Mouse (Mus musculus): Measurements from ENCODE around the gene Nkap. TPM values are rescaled to one million over a fixed set of nuclear protein-coding genes. Genes with fewer than 3 reads are reported as not detected.
A peak's percentile ranks its signal among the peaks of the same experiment; 100 is the strongest.
"Not testable (repeated sequence)": the region's sequence is repeated elsewhere in the genome, so short reads cannot be mapped to it uniquely, and the experiment has no call there.

The Nkap gene
- total RNA-seq (2022), result 10 to 100 TPM; 12.9 to 19.4 (median 14.3) TPM

GRCm38 (mm10) chrX:37126671-37127358, at the start of gene Nkap:
TSS of gene Nkap (plus strand) at chrX:37126795.
- DNase-seq (ENCODE audit: low spot score in 2 of 2), result peak; percentile 34 to 75

- DNase-seq (ENCODE audit: low spot score in 2 of 2), result not testable (repeated sequence)
Observed at GRCm38 (mm10) chrX:37080345-37080744, 46.2 kb upstream of the Nkap start.

GRCm38 (mm10) chrX:37081194-37081593, 45.4 kb upstream of the Nkap start:
- DNase-seq (ENCODE audit: low spot score in 2 of 2), result no peak

GRCm38 (mm10) chrX:37084318-37084926, 42.2 kb upstream of the Nkap start:
- peak in 1 of 2 experiments; percentile 14 for DNase-seq (ENCODE audit: low spot score in 2 of 2)

- DNase-seq (ENCODE audit: low spot score in 2 of 2), result peak; percentile 79 to 84
Observed at GRCm38 (mm10) chrX:37084927-37085660, 41.5 kb upstream of the Nkap start, which contains the start of gene Rpl39. TSS of gene Rpl39 (minus strand) at chrX:37085402.

GRCm38 (mm10) chrX:37085665-37086064, 40.9 kb upstream of the Nkap start:
- no peak for DNase-seq (ENCODE audit: low spot score in 2 of 2)

GRCm38 (mm10) chrX:37088778-37089177, 37.8 kb upstream of the Nkap start:
- no peak for DNase-seq (ENCODE audit: low spot score in 2 of 2)

GRCm38 (mm10) chrX:37091457-37091856, 35.1 kb upstream of the Nkap start:
- DNase-seq (ENCODE audit: low spot score in 2 of 2), result no peak

GRCm38 (mm10) chrX:37095106-37095768, 31.4 kb upstream of the Nkap start:
- DNase-seq (ENCODE audit: low spot score in 2 of 2), result no peak

GRCm38 (mm10) chrX:37098681-37099080, 27.9 kb upstream of the Nkap start:
- no peak for DNase-seq (ENCODE audit: low spot score in 2 of 2)

- DNase-seq (ENCODE audit: low spot score in 2 of 2), result no peak
Observed at GRCm38 (mm10) chrX:37103826-37104225, 22.8 kb upstream of the Nkap start.

GRCm38 (mm10) chrX:37109526-37110192, 16.9 kb upstream of the Nkap start:
- no peak for DNase-seq (ENCODE audit: low spot score in 2 of 2)

- peak; percentile 89 to 95 for DNase-seq (ENCODE audit: low spot score in 2 of 2)
Observed at GRCm38 (mm10) chrX:37110193-37110880, 16.3 kb upstream of the Nkap start, which contains the start of gene Upf3b. TSS of gene Upf3b (minus strand) at chrX:37110322.

- DNase-seq (ENCODE audit: low spot score in 2 of 2), result no peak
Observed at GRCm38 (mm10) chrX:37110881-37111193, 15.8 kb upstream of the Nkap start.

GRCm38 (mm10) chrX:37117085-37117484, 9.5 kb upstream of the Nkap start:
- no peak for DNase-seq (ENCODE audit: low spot score in 2 of 2)

GRCm38 (mm10) chrX:37119585-37119984, 7.0 kb upstream of the Nkap start:
- no peak for DNase-seq (ENCODE audit: low spot score in 2 of 2)

GRCm38 (mm10) chrX:37120212-37120611, 6.4 kb upstream of the Nkap start:
- no peak for DNase-seq (ENCODE audit: low spot score in 2 of 2)

- no peak for DNase-seq (ENCODE audit: low spot score in 2 of 2)
Observed at GRCm38 (mm10) chrX:37125511-37125910, 1.1 kb upstream of the Nkap start.

- no peak for DNase-seq (ENCODE audit: low spot score in 2 of 2)
Observed at GRCm38 (mm10) chrX:37141732-37142131, 15.1 kb downstream of the Nkap start.

GRCm38 (mm10) chrX:37144498-37144897, 17.9 kb downstream of the Nkap start:
- DNase-seq (ENCODE audit: low spot score in 2 of 2), result not testable (repeated sequence)

GRCm38 (mm10) chrX:37144954-37145353, 18.4 kb downstream of the Nkap start:
- DNase-seq (ENCODE audit: low spot score in 2 of 2), result no peak

Measured in layer of hippocampus, adult 8-10 months (tissue).